Mouse (Mus musculus): ENCODE results near the gene Ppp1r32. TPM values are rescaled to one million over a fixed set of nuclear protein-coding genes. Genes with fewer than 3 reads are reported as not detected.

Ppp1r32 gene
- 0.28 and 0.36 TPM in 2 replicates for polyA plus RNA-seq (2012)

DNA sequence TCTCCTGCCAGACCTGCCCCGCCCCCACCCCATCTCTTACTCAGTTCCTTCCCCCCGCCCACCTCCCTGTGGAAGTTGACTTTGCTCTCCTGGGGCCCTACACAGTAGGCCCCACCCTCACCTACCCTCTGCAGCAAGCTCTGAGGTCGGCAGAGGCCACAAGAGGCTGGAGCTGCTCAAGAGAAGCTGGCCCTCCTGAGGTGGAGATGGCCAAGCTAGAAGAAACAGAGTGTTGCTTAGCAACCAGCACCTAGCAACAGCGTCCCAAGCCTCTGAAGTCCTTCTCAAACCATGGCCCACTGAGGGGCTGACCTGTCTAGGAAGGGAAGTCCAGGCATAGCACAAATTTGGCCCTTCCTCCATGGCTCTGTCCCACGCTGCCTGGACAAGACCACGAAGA, at the start of gene Ppp1r32:
TSS of gene Ppp1r32 (minus strand) at position 226 of the 400 bp plus-strand sequence.

DNA sequence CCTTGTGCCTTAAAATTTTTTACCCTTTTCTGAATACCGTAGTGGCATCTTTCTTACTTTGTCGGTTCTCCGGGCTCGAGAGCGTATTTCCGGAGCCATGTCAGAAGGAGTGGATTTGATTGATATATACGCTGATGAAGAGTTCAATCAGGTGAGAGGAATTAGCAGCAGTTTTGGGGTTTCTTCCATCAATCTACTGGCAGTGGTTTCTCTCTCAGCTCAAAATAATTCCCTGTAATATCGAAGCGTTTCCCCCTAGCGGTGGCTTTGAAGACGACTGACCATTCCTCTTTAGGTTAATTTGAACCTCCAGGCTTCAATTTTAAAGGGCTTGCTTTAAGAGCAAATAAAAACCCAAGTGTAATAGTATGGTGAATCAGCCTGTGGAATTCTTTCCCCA, 43.2 kb upstream of the Ppp1r32 start, which contains the start of gene Sdhaf2:
TSS of gene Sdhaf2 (minus strand) at position 233 of the 400 bp plus-strand sequence.

DNA sequence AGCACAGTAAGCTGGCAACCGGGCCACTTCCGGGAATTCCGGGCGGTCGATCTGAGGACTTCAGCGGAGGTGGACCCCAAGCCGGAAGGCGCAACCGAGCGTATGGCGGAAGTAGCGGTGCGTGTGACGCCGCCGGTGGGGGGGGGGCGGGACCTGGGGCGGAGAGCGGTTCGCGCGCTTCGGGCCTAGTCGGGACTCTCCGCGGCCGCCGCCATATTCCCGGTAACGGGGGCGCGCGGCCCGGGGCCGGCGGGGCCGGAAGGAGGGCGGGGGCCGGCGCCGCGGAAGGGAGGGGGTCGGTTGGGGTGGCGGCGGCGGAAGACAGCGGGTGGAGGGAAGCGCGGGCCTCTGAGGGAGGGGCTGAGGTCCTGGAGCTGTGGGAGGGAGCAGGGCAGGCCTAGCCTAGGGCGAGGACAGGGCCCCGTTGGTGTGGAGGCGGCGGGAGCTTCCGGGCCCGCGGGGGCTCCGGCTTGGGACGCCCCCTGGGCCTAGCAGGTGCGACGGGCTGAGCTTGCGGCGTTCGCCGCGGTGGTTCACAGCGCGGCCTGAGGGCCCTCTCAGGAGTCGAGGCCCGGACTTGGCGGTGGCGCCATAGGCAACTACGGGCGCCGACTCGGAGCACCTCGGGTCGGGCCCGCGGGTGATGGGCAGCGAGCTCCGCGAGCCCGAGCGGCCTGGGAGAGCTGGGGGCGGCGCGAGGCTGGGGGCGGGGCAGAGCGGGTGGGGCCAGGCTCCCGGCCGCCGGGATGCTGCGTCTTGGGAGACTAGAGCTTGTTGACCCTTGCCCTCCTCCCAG, 42.6 kb upstream of the Ppp1r32 start, which contains the start of gene Cpsf7:
TSS of gene Cpsf7 (plus strand) at position 161 of the 796 bp plus-strand sequence.

DNA sequence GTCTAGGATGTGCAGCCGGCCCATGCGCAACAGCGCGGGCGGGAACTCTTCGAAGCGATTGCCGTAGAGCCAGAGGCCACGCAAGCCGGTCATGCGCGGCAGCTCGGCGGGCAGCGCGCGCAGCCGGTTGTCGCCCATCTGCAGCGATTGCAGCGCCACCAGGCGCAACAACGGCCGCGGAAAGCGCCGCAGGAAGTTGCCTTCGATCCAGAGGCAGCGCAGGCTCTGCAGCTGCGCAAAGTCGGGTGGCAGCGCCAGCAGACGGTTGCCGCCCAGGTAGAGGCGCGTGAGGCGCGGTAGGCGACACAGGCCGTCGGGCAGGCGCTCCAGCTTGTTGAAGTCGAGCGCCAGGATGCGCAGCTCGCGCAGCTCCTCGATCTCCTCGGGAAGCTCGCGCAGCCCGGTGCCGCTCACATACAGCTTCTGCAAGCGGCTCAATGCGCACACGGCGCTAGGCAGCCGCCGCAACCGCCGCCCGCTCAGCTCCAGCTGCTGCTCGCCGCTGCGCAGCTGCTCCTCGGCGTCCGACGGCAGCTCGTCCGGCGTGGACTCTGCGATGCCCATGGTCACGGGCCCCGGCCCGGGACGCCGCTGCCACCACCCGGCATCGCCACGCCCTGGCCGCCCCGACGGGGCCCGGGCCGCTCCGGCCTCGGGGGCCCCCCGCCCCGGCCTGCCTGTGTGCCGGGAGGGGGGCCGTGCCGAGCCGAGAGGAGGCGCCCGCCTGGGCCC, 25.8 kb downstream of the Ppp1r32 start, which contains the start of gene Lrrc10b:
TSS of gene Lrrc10b (minus strand) at position 722 of the 732 bp plus-strand sequence.

Other genes with a start within 250 kb of the Ppp1r32 start
- 0.08 and 0.09 TPM in 2 replicates for gene Myrf, start 242.2 kb downstream of the Ppp1r32 start, polyA plus RNA-seq (2012)
- 0.06 and 0.22 TPM in 2 replicates for gene Dagla, start 178.1 kb downstream of the Ppp1r32 start, polyA plus RNA-seq (2012)
- 0.04 TPM in 1 of 2 replicates, not detected in the other for gene Syt7, start 93.8 kb downstream of the Ppp1r32 start, polyA plus RNA-seq (2012)
- 0.15 and 0.65 TPM in 2 replicates for gene Lrrc10b, start 25.5 kb downstream of the Ppp1r32 start, polyA plus RNA-seq (2012)
- 62.2 and 67.2 TPM in 2 replicates for gene Cpsf7, start 42.3 kb upstream of the Ppp1r32 start, polyA plus RNA-seq (2012)
- gene Sdhaf2, start 43.2 kb upstream of the Ppp1r32 start, polyA plus RNA-seq (2012), result 3.7 and 4.1 TPM in 2 replicates
- gene Tmem216, start 73.3 kb upstream of the Ppp1r32 start, polyA plus RNA-seq (2012), result 2.2 and 2.6 TPM in 2 replicates
- 11.6 and 15.2 TPM in 2 replicates for gene Cyb561a3, start 94.2 kb upstream of the Ppp1r32 start, polyA plus RNA-seq (2012)
- gene Tmem138, start 94.4 kb upstream of the Ppp1r32 start, polyA plus RNA-seq (2012), result 4.8 and 5.1 TPM in 2 replicates
- 25.0 and 30.9 TPM in 2 replicates for gene Ddb1, start 122.4 kb upstream of the Ppp1r32 start, polyA plus RNA-seq (2012)
- gene Tkfc, start 122.7 kb upstream of the Ppp1r32 start, polyA plus RNA-seq (2012), result 6.0 TPM in 2 replicates
- 0.22 TPM in 2 replicates for gene Vwce, start 151.3 kb upstream of the Ppp1r32 start, polyA plus RNA-seq (2012)
- not detected in 2 replicates for gene Pga5, start 195.1 kb upstream of the Ppp1r32 start, polyA plus RNA-seq (2012)
- 104 and 113 TPM in 2 replicates for gene Vps37c, start 205.8 kb upstream of the Ppp1r32 start, polyA plus RNA-seq (2012)